Mouse (Mus musculus): ENCODE results near the gene Tmem42.

Tmem42 gene

DNA sequence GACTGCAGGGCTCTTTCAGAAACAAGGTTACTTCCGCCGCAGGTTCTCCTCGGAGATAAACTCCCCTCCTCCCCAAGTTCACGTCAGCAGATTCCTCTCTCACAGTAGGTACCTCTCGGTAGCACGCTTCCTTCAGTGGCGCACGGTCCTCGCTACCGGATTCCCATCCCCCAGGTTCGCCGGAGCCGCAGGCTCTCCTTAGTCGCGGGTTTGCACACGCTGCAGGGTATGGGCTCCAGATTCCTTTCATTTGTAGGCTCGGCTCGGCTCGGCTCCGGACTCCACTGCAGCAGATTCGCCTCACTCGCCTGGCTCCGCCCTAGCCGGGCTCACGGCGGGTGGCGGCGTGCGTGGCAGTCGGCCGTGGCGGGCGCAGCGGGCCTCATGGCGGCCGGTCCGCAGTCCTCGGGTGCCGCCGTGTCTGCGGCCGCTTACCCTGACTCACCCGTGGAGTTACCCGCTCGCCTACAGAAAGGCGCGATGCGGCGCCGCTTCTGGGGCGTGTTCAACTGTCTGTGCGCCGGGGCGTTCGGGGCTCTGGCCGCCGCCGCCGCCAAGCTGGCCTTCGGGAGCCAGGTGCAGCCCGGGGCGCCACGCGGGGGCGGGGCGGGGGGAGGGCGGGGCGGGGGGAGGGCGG lies at the start of gene Tmem42:
Tmem42 (plus strand) TSS at position 332 of the 637 bp plus-strand sequence.
- DNase-seq, result peak; percentile 90

DNA sequence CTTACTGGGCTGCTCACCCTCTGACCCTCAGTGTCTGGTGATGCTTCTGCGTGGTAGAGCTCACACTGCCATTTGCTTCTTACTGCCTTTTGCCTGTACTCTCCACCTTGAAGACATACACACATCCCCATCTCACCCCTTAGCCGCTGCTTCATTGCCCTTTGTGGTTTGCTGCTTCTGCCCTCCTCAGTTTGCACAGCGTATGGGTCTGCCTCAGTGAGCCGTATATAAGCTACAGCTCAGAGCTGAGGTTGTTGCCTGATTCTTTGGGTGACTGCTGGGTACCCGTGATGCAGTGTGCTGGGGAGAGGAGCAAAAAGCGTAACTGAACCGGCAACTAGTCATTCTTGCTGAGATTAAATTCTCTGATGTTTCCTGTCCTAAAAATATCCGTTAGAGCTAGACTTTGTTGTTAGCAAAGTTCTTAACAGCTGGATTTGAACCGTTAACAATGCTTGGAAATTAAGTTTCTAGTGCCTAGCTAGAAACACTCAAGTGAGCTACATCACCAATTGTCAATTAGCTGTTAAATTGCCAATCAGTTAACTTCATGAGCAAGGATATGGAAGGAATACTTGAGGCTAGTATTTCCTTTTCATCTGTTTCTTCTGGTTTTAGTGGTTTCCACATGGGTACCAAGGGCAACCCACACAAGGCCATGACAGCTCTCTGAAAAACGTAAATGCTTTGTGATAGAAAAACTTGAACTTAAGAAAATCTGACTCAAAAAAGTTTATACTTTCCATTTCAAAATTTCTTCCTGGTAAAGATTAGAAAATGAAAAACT lies 22.5 kb upstream of the Tmem42 start:
- no peak for DNase-seq

DNA sequence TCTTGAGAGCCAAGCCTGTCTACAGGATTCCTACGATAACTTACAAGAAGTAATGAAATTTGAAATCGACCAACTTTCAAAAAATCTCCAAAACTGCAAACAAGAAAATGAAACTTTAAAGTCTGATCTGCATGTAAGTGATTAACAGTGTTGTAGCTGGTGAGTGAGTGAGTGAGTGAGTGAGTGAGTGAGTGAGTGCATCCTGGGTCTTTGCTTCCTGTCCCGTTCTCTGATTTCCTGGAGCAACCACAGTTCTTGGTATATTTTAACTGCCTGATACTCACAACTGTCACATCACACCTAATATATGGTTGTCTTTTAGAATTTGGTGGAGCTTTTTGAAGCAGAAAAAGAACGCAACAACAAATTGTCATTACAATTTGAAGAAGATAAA lies 21.9 kb upstream of the Tmem42 start:
- DNase-seq, result no peak

DNA sequence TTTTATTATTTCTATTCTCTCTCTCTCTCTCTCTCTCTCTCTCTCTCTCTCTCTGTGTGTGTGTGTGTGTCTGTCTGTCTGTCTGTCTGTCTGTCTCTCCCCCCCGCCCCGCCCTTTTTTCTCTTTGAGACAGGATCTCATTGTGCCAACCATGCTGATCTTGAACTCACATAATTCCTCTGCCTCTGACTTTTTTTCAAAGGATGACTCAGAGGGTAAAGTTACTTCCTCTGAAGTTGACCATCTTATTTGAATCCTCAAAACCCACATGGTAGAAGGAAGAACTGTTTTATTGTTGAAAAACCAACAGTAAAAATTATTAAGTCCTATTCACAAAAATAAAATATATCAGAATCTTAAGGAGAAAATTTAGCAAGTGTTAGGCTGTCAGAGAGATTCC lies 16.4 kb upstream of the Tmem42 start:
- DNase-seq, result no peak

DNA sequence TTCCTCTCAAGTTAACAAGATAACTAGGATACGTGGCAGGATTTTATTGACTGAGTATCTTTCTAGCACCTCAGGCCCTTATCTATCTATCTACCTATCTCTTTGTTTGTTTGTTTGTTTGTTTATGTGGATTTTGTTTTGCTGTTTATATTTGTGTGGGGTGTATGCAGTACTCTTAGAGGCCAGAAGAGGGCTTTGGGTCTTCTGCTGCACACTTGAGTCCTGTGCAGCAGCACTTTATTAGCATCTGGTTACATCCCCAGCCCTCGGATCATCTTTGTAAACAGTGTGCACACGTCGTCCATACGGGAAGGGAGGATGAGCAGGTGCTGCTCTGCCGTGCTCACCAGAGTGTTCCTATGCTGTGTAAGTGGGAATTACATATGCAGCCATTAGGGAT lies 15.1 kb upstream of the Tmem42 start:
- no peak for DNase-seq

GRCm38 (mm10) chr9:123021636-123022379 lies 682 bp downstream of the Tmem42 start:
- peak; percentile 35 for DNase-seq

- no peak for DNase-seq
These were observed 3.1 kb downstream of the Tmem42 start for GRCm38 (mm10) chr9:123024201-123024600.

- DNase-seq, result no peak
These were observed 10.5 kb downstream of the Tmem42 start for GRCm38 (mm10) chr9:123031496-123032246.

- DNase-seq, result no peak
These were observed 13.3 kb downstream of the Tmem42 start, which contains the start of gene Tgm4 for GRCm38 (mm10) chr9:123034426-123034825. Gene Tgm4 (plus strand): TSS chr9:123034726.

DNA sequence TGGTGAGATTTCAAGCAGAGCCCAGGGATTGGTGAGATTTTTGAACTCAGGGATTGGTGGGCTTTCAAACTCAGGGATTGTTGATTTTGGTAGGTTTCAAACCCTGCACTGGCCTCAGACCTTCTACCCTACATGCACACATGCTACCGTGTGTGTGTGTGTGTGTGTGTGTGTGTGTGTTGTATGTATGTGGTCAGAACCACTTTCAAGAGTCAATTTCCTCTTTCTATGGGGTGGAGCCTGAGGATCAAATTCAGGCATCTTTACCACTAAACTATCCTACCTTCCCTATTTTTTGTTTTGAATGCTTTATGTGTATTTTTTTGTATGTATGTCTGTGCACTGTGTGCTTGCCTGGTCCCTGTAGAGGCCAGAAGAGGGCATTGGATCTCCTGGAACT lies 26.5 kb downstream of the Tmem42 start:
- DNase-seq, result no peak

GRCm38 (mm10) chr9:123058724-123059292 lies 37.7 kb downstream of the Tmem42 start:
- DNase-seq, result no peak

DNA sequence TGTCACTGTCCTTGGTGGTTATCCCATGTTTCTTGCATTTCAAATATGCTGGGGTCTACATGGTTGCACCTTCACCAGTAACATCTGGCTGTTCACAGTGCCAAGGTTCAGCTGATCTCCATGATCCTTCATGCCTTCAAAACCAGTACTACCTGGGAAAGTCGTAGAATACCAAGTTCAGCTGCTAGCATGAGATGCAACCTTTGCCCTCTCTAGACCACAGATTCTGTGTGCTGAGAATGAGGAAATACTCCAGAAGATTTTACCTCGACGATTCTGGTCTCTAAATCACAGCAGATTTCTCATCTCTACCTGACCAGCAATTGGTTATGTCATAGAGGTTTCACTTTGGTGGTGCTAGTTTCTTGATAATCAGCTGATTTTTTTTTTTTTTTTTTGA lies 39.0 kb downstream of the Tmem42 start:
- no peak for DNase-seq
